Mouse (Mus musculus) lung, adult 10 weeks (tissue): Measurements from ENCODE around the gene Gm29735. TPM values are rescaled to one million over a fixed set of nuclear protein-coding genes. Genes with fewer than 3 reads are reported as not detected.

Experiments
- polyA plus RNA-seq: library from polyadenylated mRNA; stranded (reverse); fragments of 350-450 nt; fragmentation: Illumina TruSeq; extraction: RNeasy Lipid Tissue Mini Kit (QIAGEN cat#74804); gene quantifications from one replicate; pipeline ENCODE4 v1.2.3, GENCODE M21; 2014; ENCODE audit warnings: low read depth, low replicate concordance; ENCODE audit not compliant: insufficient read depth

Gm29735 gene
- polyA plus RNA-seq = not detected

GRCm38 (mm10) chr7:142157013-142157412, at the start of gene Gm29735:
Gm29735 (minus strand) TSS chr7:142157113.

GRCm38 (mm10) chr7:142201064-142201463, 44.2 kb upstream of the Gm29735 start, which contains the start of gene Krtap5-3:
Krtap5-3 (plus strand) TSS chr7:142201364.

GRCm38 (mm10) chr7:142190289-142190688, 33.4 kb upstream of the Gm29735 start, which contains the start of gene Gm10153:
Gm10153 (minus strand) TSS chr7:142190389.

GRCm38 (mm10) chr7:142175905-142176304, 19.0 kb upstream of the Gm29735 start, which contains the start of gene Krtap5-2:
Krtap5-2 (minus strand) TSS chr7:142176005.

GRCm38 (mm10) chr7:142165639-142166038, 8.7 kb upstream of the Gm29735 start, which contains the start of gene Gm4553:
Gm4553 (minus strand) TSS chr7:142165739.

GRCm38 (mm10) chr7:142144507-142144906, 12.4 kb downstream of the Gm29735 start, which contains the start of gene Gm45337:
Gm45337 (minus strand) TSS chr7:142144607.

GRCm38 (mm10) chr7:142135934-142136333, 21.0 kb downstream of the Gm29735 start, which contains the start of gene Gm39115:
Gm39115 (minus strand) TSS chr7:142136034.

GRCm38 (mm10) chr7:142120629-142121028, 36.3 kb downstream of the Gm29735 start, which contains the start of gene Gm45618:
Gm45618 (minus strand) TSS chr7:142120729.

Other genes starting within 250 kb of the Gm29735 start
- 35.3 TPM for gene Tollip, start 238.6 kb downstream of the Gm29735 start, polyA plus RNA-seq
- gene Brsk2, start 207.4 kb downstream of the Gm29735 start, polyA plus RNA-seq = not detected
- 60.9 TPM for gene Mob2, start 96.0 kb downstream of the Gm29735 start, polyA plus RNA-seq
- 10.8 TPM for gene Dusp8, start 61.3 kb downstream of the Gm29735 start, polyA plus RNA-seq
- gene Gm45618, start 36.4 kb downstream of the Gm29735 start, polyA plus RNA-seq = not detected
- not detected for gene Gm39115, start 21.1 kb downstream of the Gm29735 start, polyA plus RNA-seq
- gene Gm45337, start 12.5 kb downstream of the Gm29735 start, polyA plus RNA-seq = not detected
- gene Gm4553, start 8.6 kb upstream of the Gm29735 start, polyA plus RNA-seq = not detected
- gene Krtap5-2, start 18.9 kb upstream of the Gm29735 start, polyA plus RNA-seq = not detected
- gene Gm10153, start 33.3 kb upstream of the Gm29735 start, polyA plus RNA-seq = not detected
- gene Krtap5-3, start 44.3 kb upstream of the Gm29735 start, polyA plus RNA-seq = not detected
- not detected for gene Gm7579, start 54.7 kb upstream of the Gm29735 start, polyA plus RNA-seq
- not detected for gene Krtap5-5, start 72.9 kb upstream of the Gm29735 start, polyA plus RNA-seq
- not detected for gene Gm40460, start 84.0 kb upstream of the Gm29735 start, polyA plus RNA-seq
- not detected for gene Gm2431, start 101.2 kb upstream of the Gm29735 start, polyA plus RNA-seq
- gene Gm4559, start 117.2 kb upstream of the Gm29735 start, polyA plus RNA-seq = not detected
- gene Krtap5-1, start 140.0 kb upstream of the Gm29735 start, polyA plus RNA-seq = not detected
- not detected for gene Krtap5-4, start 146.4 kb upstream of the Gm29735 start, polyA plus RNA-seq
- gene Ifitm10, start 216.6 kb upstream of the Gm29735 start, polyA plus RNA-seq = 17.5 TPM
- not detected for gene Gm49369, start 225.6 kb upstream of the Gm29735 start, polyA plus RNA-seq
- 568 TPM for gene Ctsd, start 230.9 kb upstream of the Gm29735 start, polyA plus RNA-seq